29 mouse cellular contexts compared by ENCODE assay signal in genomic region chr7:66282265-66282664, GRCm38 (mm10).
DNase-seq lines count a peak whose midpoint lies in the region; ATAC-seq and TF ChIP-seq lines count a peak whose summit lies in the region.
"Had no signal": no experiment of that assay in that cellular context is flagged by ENCODE, and none has a peak within 500 bp of the region (broad histone marks: within the 10 kb centered on the region; RNA-seq: fewer than 3 reads in every experiment).

No protein-coding gene starts in this region.

- 0 out of 2 replicates have a peak, but pooled peaks cover 17% of the 10 kb centered on the region for H3K27me3 ChIP-seq in hindbrain, embryonic 13.5 days
- H3K27me3 ChIP-seq in hindbrain, embryonic 12.5 days = peaks cover 9% of the 10 kb centered on the region; the same call in 1 of the 2 replicates
- no peaks in the 10 kb centered on the region for H3K27me3 ChIP-seq in midbrain, postnatal 0 days (ENCODE audit: insufficient read depth, low read length)
- H3K27me3 ChIP-seq in midbrain, embryonic 14.5 days (ENCODE audit: control insufficient read depth, insufficient read depth, low read length) = no peaks in the 10 kb centered on the region
- no peaks in the 10 kb centered on the region; the same call in 1 of the 2 replicates for H3K27me3 ChIP-seq in hindbrain, embryonic 15.5 days
- H3K27me3 ChIP-seq: embryonic facial prominence, embryonic 12.5 days; Patski had no signal

- no peak for ATAC-seq in hindbrain, embryonic 13.5 days (ENCODE audit: low FRiP score)
- no peak for ATAC-seq in hindbrain, embryonic 12.5 days (ENCODE audit: low FRiP score)
- no peak for ATAC-seq in midbrain, postnatal 0 days (ENCODE audit: low FRiP score)
- no peak for ATAC-seq in midbrain, embryonic 14.5 days (ENCODE audit: low FRiP score, low TSS enrichment)
- ATAC-seq in hindbrain, embryonic 15.5 days (ENCODE audit: low FRiP score, low read depth) = 0 out of 2 replicates have a peak, but pooled peaks have one; percentile 59
- ATAC-seq: liver, embryonic 12.5 days; liver, postnatal 0 days; Patski had no signal

- no peaks in the 10 kb centered on the region for H3K9me3 ChIP-seq in hindbrain, embryonic 13.5 days
- H3K9me3 ChIP-seq in hindbrain, embryonic 12.5 days (replicated peaks) = no peaks in the 10 kb centered on the region
- H3K9me3 ChIP-seq in midbrain, postnatal 0 days (ENCODE audit: low read length) = no peaks in the 10 kb centered on the region
- no peaks in the 10 kb centered on the region for H3K9me3 ChIP-seq in midbrain, embryonic 14.5 days (ENCODE audit: control insufficient read depth, low read length)
- no peaks in the 10 kb centered on the region for H3K9me3 ChIP-seq in hindbrain, embryonic 15.5 days
- H3K9me3 ChIP-seq: embryonic facial prominence, embryonic 12.5 days; G1E; liver, embryonic 12.5 days had no signal

- H3K27ac ChIP-seq in hindbrain, embryonic 13.5 days = peak overlapping the region; percentile 14; the same call in 1 of the 2 replicates
- H3K27ac ChIP-seq in hindbrain, embryonic 12.5 days = no peak overlapping the region
- H3K27ac ChIP-seq in midbrain, postnatal 0 days (ENCODE audit: low read depth, low read length) = no peak overlapping the region
- no peak overlapping the region for H3K27ac ChIP-seq in midbrain, embryonic 14.5 days (replicated peaks; ENCODE audit: low read depth, low read length)
- peak overlapping the region; percentile 46 for H3K27ac ChIP-seq in hindbrain, embryonic 15.5 days (replicated peaks)
- H3K27ac ChIP-seq: embryonic facial prominence, embryonic 12.5 days; kidney, postnatal 0 days; liver, embryonic 12.5 days had no signal

- no peak overlapping the region for H3K4me2 ChIP-seq in hindbrain, embryonic 13.5 days
- H3K4me2 ChIP-seq in hindbrain, embryonic 12.5 days (replicated peaks) = no peak overlapping the region
- no peak overlapping the region for H3K4me2 ChIP-seq in midbrain, postnatal 0 days (ENCODE audit: low read depth, low read length, poor library complexity, severe bottlenecking)
- H3K4me2 ChIP-seq in midbrain, embryonic 14.5 days (ENCODE audit: low read length) = no peak overlapping the region
- H3K4me2 ChIP-seq in hindbrain, embryonic 15.5 days = no peak overlapping the region
- H3K4me2 ChIP-seq: embryonic facial prominence, embryonic 12.5 days; heart, embryonic 11.5 days; liver, embryonic 12.5 days had no signal

- H3K9ac ChIP-seq in hindbrain, embryonic 13.5 days = no peak overlapping the region
- H3K9ac ChIP-seq in hindbrain, embryonic 12.5 days = no peak overlapping the region
- H3K9ac ChIP-seq in midbrain, postnatal 0 days (replicated peaks; ENCODE audit: low read length, poor library complexity, severe bottlenecking) = no peak overlapping the region
- H3K9ac ChIP-seq in midbrain, embryonic 14.5 days (replicated peaks; ENCODE audit: low read length) = no peak overlapping the region
- H3K9ac ChIP-seq in hindbrain, embryonic 15.5 days = no peak overlapping the region
- H3K9ac ChIP-seq: embryonic facial prominence, embryonic 12.5 days; liver, embryonic 12.5 days; liver, postnatal 0 days had no signal

- no peaks in the 10 kb centered on the region for H3K36me3 ChIP-seq in hindbrain, embryonic 13.5 days
- H3K36me3 ChIP-seq in hindbrain, embryonic 12.5 days = no peaks in the 10 kb centered on the region
- H3K36me3 ChIP-seq in midbrain, postnatal 0 days (ENCODE audit: insufficient read depth, low read length) = no peaks in the 10 kb centered on the region
- no peaks in the 10 kb centered on the region for H3K36me3 ChIP-seq in midbrain, embryonic 14.5 days (ENCODE audit: control insufficient read depth, insufficient read depth, low read length)
- H3K36me3 ChIP-seq in hindbrain, embryonic 15.5 days = no peaks in the 10 kb centered on the region
- H3K36me3 ChIP-seq: G1E had no signal

- no peak overlapping the region for H3K4me3 ChIP-seq in hindbrain, embryonic 13.5 days
- no peak overlapping the region for H3K4me3 ChIP-seq in hindbrain, embryonic 12.5 days
- H3K4me3 ChIP-seq in midbrain, postnatal 0 days (ENCODE audit: low read depth, low read length) = no peak overlapping the region
- H3K4me3 ChIP-seq in midbrain, embryonic 14.5 days (replicated peaks; ENCODE audit: low read depth, low read length) = no peak overlapping the region
- no peak overlapping the region for H3K4me3 ChIP-seq in hindbrain, embryonic 15.5 days
- H3K4me3 ChIP-seq: embryonic facial prominence, embryonic 12.5 days; liver, embryonic 12.5 days had no signal

- H3K4me1 ChIP-seq in hindbrain, embryonic 13.5 days (replicated peaks) = peaks cover 19% of the 10 kb centered on the region
- peaks cover 16% of the 10 kb centered on the region for H3K4me1 ChIP-seq in hindbrain, embryonic 12.5 days
- 0 out of 2 replicates have a peak, but pooled peaks cover 5% of the 10 kb centered on the region for H3K4me1 ChIP-seq in midbrain, postnatal 0 days (ENCODE audit: insufficient read depth, low read length)
- peaks cover 14% of the 10 kb centered on the region for H3K4me1 ChIP-seq in midbrain, embryonic 14.5 days (ENCODE audit: control insufficient read depth, insufficient read depth, low read length)
- H3K4me1 ChIP-seq in hindbrain, embryonic 15.5 days (replicated peaks) = peaks cover 13% of the 10 kb centered on the region; the same call in 1 of the 2 replicates

- DNase-seq in midbrain, postnatal 0 days (ENCODE audit: low spot score) = peak; percentile 40
- no peak for DNase-seq in midbrain, embryonic 14.5 days
- peak; percentile 25 for DNase-seq in ovary, postnatal 10 days (ENCODE audit: low spot score)
- DNase-seq in cerebellum, adult 11 months = no peak
- DNase-seq: adrenal gland, postnatal 14 days; cerebellum, adult 11-12 months; cerebellum, adult 9-11 months; embryo, embryonic 11 days; gastrocnemius, postnatal 36 days; heart, adult 18-20 months; heart, postnatal 4 days; kidney, adult 18-20 months; layer of hippocampus, postnatal 36 days; left cerebral cortex, postnatal 4 days; liver, postnatal 0 days; lung, postnatal 36 days; right cerebral cortex, adult 18-20 months; spleen, adult 18-20 months; thymus, adult 2 months; thymus, postnatal 36 days had no signal

- WGBS in hindbrain, embryonic 13.5 days = 43% methylated on average over 12 of the region's 12 CpGs
- 44% methylated on average over 12 of the region's 12 CpGs for WGBS in hindbrain, embryonic 12.5 days
- WGBS in midbrain, postnatal 0 days = 58% methylated on average over 12 of the region's 12 CpGs
- WGBS in midbrain, embryonic 14.5 days = 63% methylated on average over 12 of the region's 12 CpGs
- 42% methylated on average over 12 of the region's 12 CpGs for WGBS in hindbrain, embryonic 15.5 days

- no peak for TF ChIP-seq CTCF in midbrain, postnatal 0 days (IDR thresholded peaks at IDR 0.05)

Comparison
In these comparisons a context has a peak if more than half of its experiments do, and no peak if none do; other contexts are left out.
1. H3K27ac ChIP-seq: peak in hindbrain, embryonic 13.5 days (single experiment) and hindbrain, embryonic 15.5 days (single experiment); none in hindbrain, embryonic 12.5 days (single experiment), midbrain, postnatal 0 days (single experiment) and midbrain, embryonic 14.5 days (single experiment).
2. DNase-seq: peak in midbrain, postnatal 0 days (single experiment) and ovary, postnatal 10 days (single experiment); none in midbrain, embryonic 14.5 days (single experiment) and cerebellum, adult 11 months (single experiment).